9 mouse cellular contexts compared by ENCODE assay signal in the genomic region with DNA sequence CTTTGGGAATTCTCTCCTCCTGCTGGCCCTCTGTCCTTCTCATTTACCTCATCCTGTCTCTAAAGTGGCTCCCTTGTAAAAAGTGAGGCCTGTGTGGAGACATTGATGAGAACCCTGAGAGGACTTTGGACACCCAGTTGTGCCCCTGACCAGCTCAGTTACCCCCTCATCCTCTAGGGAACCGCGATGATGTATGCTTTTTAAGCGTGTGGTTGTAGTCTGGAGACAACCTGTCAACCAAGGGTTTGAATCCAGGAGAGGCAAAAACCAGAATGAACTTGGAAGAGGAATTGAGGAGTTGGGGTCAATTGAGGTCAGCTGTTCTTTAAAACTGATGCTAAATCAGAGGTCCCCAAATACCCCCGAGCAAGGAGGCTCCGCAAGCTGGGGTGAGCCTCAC. TPM values are rescaled to one million over a fixed set of nuclear protein-coding genes. Genes with fewer than 3 reads are reported as not detected.
A peak's percentile ranks its signal among the peaks of the same experiment; 100 is the strongest.
DNase-seq lines count a peak whose midpoint lies in the region; ATAC-seq and TF ChIP-seq lines count a peak whose summit lies in the region.
"Had no signal": no experiment of that assay in that cellular context is flagged by ENCODE, and none has a peak within 500 bp of the region (broad histone marks: within the 10 kb centered on the region; RNA-seq: fewer than 3 reads in every experiment).

No protein-coding gene starts in this region.

- H3K9me3 ChIP-seq in heart, embryonic 11.5 days (replicated peaks; ENCODE audit: control insufficient read depth, low read length), result no peaks in the 10 kb centered on the region
- H3K9me3 ChIP-seq in ES-E14 (ENCODE audit: control insufficient read depth, insufficient read depth, low read depth, low read length), result no peaks in the 10 kb centered on the region
- no peaks in the 10 kb centered on the region for H3K9me3 ChIP-seq in hindbrain, embryonic 10.5 days
- no peaks in the 10 kb centered on the region for H3K9me3 ChIP-seq in liver, embryonic 16.5 days (replicated peaks; ENCODE audit: control insufficient read depth, low read length)

- H3K27me3 ChIP-seq in heart, embryonic 11.5 days (ENCODE audit: control insufficient read depth, insufficient read depth, low read length), result peaks cover 15% of the 10 kb centered on the region
- H3K27me3 ChIP-seq in hindbrain, embryonic 10.5 days (ENCODE audit: insufficient read depth, poor library complexity, severe bottlenecking), result peaks cover 14% of the 10 kb centered on the region; the same call in 1 of the 2 replicates
- H3K27me3 ChIP-seq in liver, embryonic 16.5 days (ENCODE audit: control insufficient read depth, insufficient read depth, low read depth, low read length), result peaks cover 33% of the 10 kb centered on the region

- 46% methylated on average over 5 of the region's 5 CpGs for WGBS in heart, embryonic 11.5 days (ENCODE audit: insufficient replicate concordance)
- 43% methylated on average over 5 of the region's 5 CpGs for WGBS in hindbrain, embryonic 10.5 days
- WGBS in liver, embryonic 16.5 days (ENCODE audit: insufficient replicate concordance), result 40% methylated on average over 5 of the region's 5 CpGs

- no peak overlapping the region for H3K9ac ChIP-seq in heart, embryonic 11.5 days (ENCODE audit: low read depth, low read length)
- H3K9ac ChIP-seq in ES-E14 (ENCODE audit: insufficient read depth, low read depth, low read length, poor library complexity, severe bottlenecking), result 0 out of 2 replicates have a peak overlapping the region, but pooled peaks have one; percentile 4
- no peak overlapping the region for H3K9ac ChIP-seq in liver, embryonic 16.5 days (ENCODE audit: low read depth, low read length)

- intact Hi-C loops in heart, postnatal 25 days (cut with DNase I), result no loop called here

- no peaks in the 10 kb centered on the region for H3K36me3 ChIP-seq in heart, embryonic 11.5 days (ENCODE audit: control insufficient read depth, insufficient read depth, low read length)
- no peaks in the 10 kb centered on the region; the same call in 1 of the 2 replicates for H3K36me3 ChIP-seq in ES-E14 (ENCODE audit: control insufficient read depth, insufficient read depth, low read length, poor library complexity, severe bottlenecking)
- peaks cover 26% of the 10 kb centered on the region for H3K36me3 ChIP-seq in hindbrain, embryonic 10.5 days
- no peaks in the 10 kb centered on the region for H3K36me3 ChIP-seq in liver, embryonic 16.5 days (ENCODE audit: control insufficient read depth, insufficient read depth)

- no peak for ATAC-seq in heart, embryonic 11.5 days (replicated peaks; ENCODE audit: insufficient number of reproducible peaks, low FRiP score, low TSS enrichment)
- ATAC-seq in liver, embryonic 16.5 days (ENCODE audit: low read depth), result no peak

- in situ Hi-C loops in ES-E14 (cut with MboI; ENCODE audit: low sequenced_read_pairs in 2 of 2, unreplicated experiment in 2 of 2), result no loop called here

- peak overlapping the region; percentile 95 for H3K4me2 ChIP-seq in heart, embryonic 11.5 days
- peak overlapping the region; percentile 62; the same call in 1 of the 2 replicates for H3K4me2 ChIP-seq in liver, embryonic 16.5 days (ENCODE audit: low read depth, low read length)

- H3K27ac ChIP-seq in heart, embryonic 11.5 days (ENCODE audit: low read depth, low read length), result no peak overlapping the region
- no peak overlapping the region for H3K27ac ChIP-seq in ES-E14 (ENCODE audit: insufficient read depth, low read depth, low read length, poor library complexity, severe bottlenecking)
- H3K27ac ChIP-seq in hindbrain, embryonic 10.5 days, result peak overlapping the region; percentile 97
- no peak overlapping the region for H3K27ac ChIP-seq in liver, embryonic 16.5 days (ENCODE audit: low read length)

- peak overlapping the region; percentile 52 for H3K4me3 ChIP-seq in heart, embryonic 11.5 days (ENCODE audit: low read depth, low read length)
- 0 out of 4 replicates have a peak overlapping the region, but pooled peaks of 1 of the 2 experiments have one; percentile 93 for H3K4me3 ChIP-seq in ES-E14 (ENCODE audit: insufficient read depth in 1 of 2, low read depth in 1 of 2, low read length in 2 of 2, poor library complexity in 1 of 2, severe bottlenecking in 1 of 2)
- peak overlapping the region; percentile 88 for H3K4me3 ChIP-seq in hindbrain, embryonic 10.5 days
- peak overlapping the region; percentile 53 for H3K4me3 ChIP-seq in liver, embryonic 16.5 days (ENCODE audit: low read depth, low read length)

- H3K4me1 ChIP-seq in heart, embryonic 11.5 days (ENCODE audit: control insufficient read depth, insufficient read depth, low read length), result peaks cover 3% of the 10 kb centered on the region
- no peaks in the 10 kb centered on the region for H3K4me1 ChIP-seq in ES-E14 (ENCODE audit: control insufficient read depth in 2 of 2, insufficient read depth in 2 of 2, low read length in 2 of 2, poor library complexity in 1 of 2)
- H3K4me1 ChIP-seq in hindbrain, embryonic 10.5 days (replicated peaks), result peaks cover 31% of the 10 kb centered on the region
- no peaks in the 10 kb centered on the region for H3K4me1 ChIP-seq in liver, embryonic 16.5 days (ENCODE audit: control insufficient read depth, low read depth, low read length)

- DNase-seq in heart, postnatal 25 days (ENCODE audit: low spot score), result no peak
- no peak for DNase-seq in ES-E14 (ENCODE audit: low read depth, low spot score)
- DNase-seq in hindbrain, embryonic 10.5 days (ENCODE audit: low spot score), result no peak
- DNase-seq in adrenal gland, postnatal 14 days, result no peak
- DNase-seq in gastrocnemius, adult 18-20 months (ENCODE audit: low spot score), result no peak
- no peak for DNase-seq in cerebellum, adult 11 months

TF ChIP-seq in ES-E14, 5 proteins besides CTCF, POLR2A, EP300 and RAD21:
- TF ChIP-seq ZNF384 (IDR thresholded peaks at IDR 0.05; ENCODE audit: low read depth, low read length) (no peak), CHD2 (IDR thresholded peaks at IDR 0.05; ENCODE audit: low read depth, low read length) (no peak), HCFC1 (IDR thresholded peaks at IDR 0.05; ENCODE audit: borderline replicate concordance, insufficient read depth, low read length) (no peak), ZC3H11A (IDR thresholded peaks at IDR 0.05; ENCODE audit: borderline replicate concordance, low read depth, low read length) (no peak), MAFK (IDR thresholded peaks at IDR 0.05; ENCODE audit: insufficient read depth, low read depth, low read length) (no peak)
TF ChIP-seq in ES-E14: peak in this region for 0.

RNA-seq across cellular contexts. Expression of gene Lrp3, which starts 0.4 kb away (rescaled TPM):
- polyA plus RNA-seq in heart, embryonic 11.5 days (2014; fragmentation: Nextera tagmentation; extraction: Ambion mirVana), result 2.1 and 2.2 TPM in 2 replicates
- total RNA-seq in heart, postnatal 25 days (2021), result 1 to 10 TPM; 7.7 to 8.8 TPM
- total RNA-seq in ES-E14 (2012; rRNA removed), result 3.1 and 3.7 TPM in 2 replicates
- polyA plus RNA-seq in hindbrain, embryonic 10.5 days (2016; fragmentation: Nextera tagmentation; extraction: Ambion mirVana), result 13.1 and 13.7 TPM in 2 replicates
- 0.39 and 0.42 TPM in 2 replicates for polyA plus RNA-seq in liver, embryonic 16.5 days (2015; fragmentation: Nextera tagmentation; extraction: Ambion mirVana)
- total RNA-seq in adrenal gland, postnatal 14 days (2021), result 15.1 and 18.3 TPM in 2 replicates
- 1 to 10 TPM; 5.8 to 6.1 TPM for total RNA-seq in gastrocnemius, adult 18-20 months (2021)

RNA-seq across cellular contexts. Expression of gene Slc7a10, which starts 29.5 kb away (rescaled TPM):
- 0.68 and 0.89 TPM in 2 replicates for polyA plus RNA-seq in heart, embryonic 11.5 days (2014; fragmentation: Nextera tagmentation; extraction: Ambion mirVana)
- under 1 TPM; 0.26 to 0.78 TPM for total RNA-seq in heart, postnatal 25 days (2021)
- 0.26 TPM in 1 of 2 replicates, not detected in the other for total RNA-seq in ES-E14 (2012; rRNA removed)
- 0.56 and 0.80 TPM in 2 replicates for polyA plus RNA-seq in hindbrain, embryonic 10.5 days (2016; fragmentation: Nextera tagmentation; extraction: Ambion mirVana)
- 0.50 and 0.64 TPM in 2 replicates for polyA plus RNA-seq in liver, embryonic 16.5 days (2015; fragmentation: Nextera tagmentation; extraction: Ambion mirVana)
- total RNA-seq in adrenal gland, postnatal 14 days (2021), result 1.5 and 3.6 TPM in 2 replicates
- 1 to 10 TPM in 1 of 2 experiments, under 1 TPM in 1; 0.75 to 1.9 TPM for total RNA-seq in gastrocnemius, adult 18-20 months (2021)
- polyA plus RNA-seq: C2C12 had no signal
